Mouse (Mus musculus) hindbrain, embryonic 14.5 days (tissue): ENCODE results near the gene Npb. TPM values are rescaled to one million over a fixed set of nuclear protein-coding genes. Genes with fewer than 3 reads are reported as not detected.
A peak's percentile ranks its signal among the peaks of the same experiment; 100 is the strongest.

Experiments used
- ATAC-seq: fragments of 200-750 bp; cut with Nextera tagmentation; 2 replicates; pipeline ENCODE4 v1.8.0; 2017; ENCODE audit warnings: moderate number of reproducible peaks, mild to moderate bottlenecking, moderate TSS enrichment, moderate library complexity; ENCODE audit not compliant: low FRiP score
- DNase-seq: peaks from one replicate; pipeline ENCODE4 v3.0.0-alpha.2; 2015; ENCODE audit warnings: low spot score
- H3K27ac ChIP-seq: fragments of 300-500 bp; sonication (generic); 2 replicates; pipeline ENCODE4 v1.5.1; 2014; ENCODE audit warnings: mild to moderate bottlenecking, moderate library complexity
- H3K27me3 ChIP-seq: fragments of 300-500 bp; sonication (generic); 2 replicates; pipeline ENCODE4 v1.6.1; 2014; ENCODE audit warnings: mild to moderate bottlenecking, low read length, mixed read lengths; ENCODE audit not compliant: control insufficient read depth, insufficient read depth
- H3K36me3 ChIP-seq: fragments of 300-500 bp; sonication (generic); replicated peaks from 2 replicates; pipeline ENCODE4 v1.6.1; 2014; ENCODE audit not compliant: control insufficient read depth, insufficient read depth
- H3K4me1 ChIP-seq: fragments of 300-500 bp; sonication (generic); replicated peaks from 2 replicates; pipeline ENCODE4 v1.6.1; 2014; ENCODE audit warnings: antibody characterized with exemption, low read length, mixed read lengths; ENCODE audit not compliant: control insufficient read depth, insufficient read depth
- H3K4me2 ChIP-seq: fragments of 300-500 bp; sonication (generic); replicated peaks from 2 replicates; pipeline ENCODE4 v1.6.1; 2014; ENCODE audit warnings: mild to moderate bottlenecking, moderate library complexity
- H3K4me3 ChIP-seq: fragments of 300-500 bp; sonication (generic); replicated peaks from 2 replicates; pipeline ENCODE4 v1.5.1; 2014; ENCODE audit warnings: mild to moderate bottlenecking, low read length
- H3K9ac ChIP-seq: fragments of 300-500 bp; sonication (generic); 2 replicates; pipeline ENCODE4 v1.6.1; 2014
- H3K9me3 ChIP-seq: fragments of 300-500 bp; sonication (generic); 2 replicates; pipeline ENCODE4 v1.6.1; 2016; ENCODE audit warnings: low read length; ENCODE audit not compliant: control insufficient read depth
- WGBS: fragments of 180-500 bp; shearing (Covaris S2); extraction: QIAGEN DNeasy Blood & Tissue Kit; methylation state at CpG from one replicate; pipeline ENCODE4 v1.1.7; 2014; 5-methylcytosine and 5-hydroxymethylcytosine counted together
- polyA plus RNA-seq: library from polyadenylated mRNA; unstranded; fragments of >200 nt; fragmentation: Nextera tagmentation; extraction: Ambion mirVana; gene quantifications from 2 replicates; pipeline ENCODE4 v1.2.1, GENCODE M21; 2014

Npb gene
- polyA plus RNA-seq, 1 experiment from 2014 or later, result 0.83 TPM

GRCm38 (mm10) chr11:120618619-120619535 is 10.6 kb downstream of the Npb start:
- H3K9ac ChIP-seq, result no peak overlapping the region
- no peak overlapping the region for H3K4me3 ChIP-seq
- H3K27ac ChIP-seq, result 0 out of 2 replicates have a peak overlapping the region, but pooled peaks have one; percentile 4
- H3K9me3 ChIP-seq, result no peaks in the 10 kb centered on the region
- H3K36me3 ChIP-seq, result peaks cover 67% of the 10 kb centered on the region
- DNase-seq (no peak), ATAC-seq (no peak)
- H3K4me2 ChIP-seq, result no peak overlapping the region
- H3K27me3 ChIP-seq, result no peaks in the 10 kb centered on the region
- peaks cover 25% of the 10 kb centered on the region for H3K4me1 ChIP-seq
- 93% methylated on average over 25 of the region's 25 CpGs for WGBS

DNA sequence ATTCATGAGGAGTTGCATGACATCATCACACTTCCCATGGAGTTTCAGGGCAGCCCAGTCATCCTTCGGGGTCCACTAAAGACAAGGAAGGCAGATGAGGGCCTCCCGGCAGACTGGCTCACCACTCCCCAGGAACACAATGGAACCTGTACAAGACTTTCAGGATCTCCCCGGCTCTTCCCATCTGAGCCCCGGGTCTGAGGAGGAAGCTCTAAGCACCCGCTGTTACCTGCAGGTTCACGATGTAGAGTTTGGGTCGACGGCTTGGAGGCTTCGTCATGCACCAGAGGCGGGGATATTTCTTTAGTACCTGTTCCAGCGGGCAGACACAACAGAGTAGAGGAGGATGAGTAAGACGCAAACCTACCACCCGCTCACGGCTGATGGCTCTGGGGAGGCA is 11.9 kb downstream of the Npb start:
- no peak overlapping the region for H3K27ac ChIP-seq
- no peak overlapping the region for H3K4me2 ChIP-seq
- peaks cover 60% of the 10 kb centered on the region for H3K36me3 ChIP-seq
- H3K9me3 ChIP-seq, result no peaks in the 10 kb centered on the region
- no peak for DNase-seq
- peaks cover 33% of the 10 kb centered on the region for H3K4me1 ChIP-seq
- H3K9ac ChIP-seq, result no peak overlapping the region
- H3K27me3 ChIP-seq, result no peaks in the 10 kb centered on the region
- WGBS, result 95% methylated on average over 14 of the region's 14 CpGs
- no peak overlapping the region for H3K4me3 ChIP-seq
- no peak for ATAC-seq

- H3K4me2 ChIP-seq, result no peak overlapping the region
- peaks cover 20% of the 10 kb centered on the region for H3K4me1 ChIP-seq
- no peaks in the 10 kb centered on the region for H3K9me3 ChIP-seq
- ATAC-seq (no peak), DNase-seq (no peak)
- no peaks in the 10 kb centered on the region for H3K27me3 ChIP-seq
- H3K27ac ChIP-seq, result no peak overlapping the region
- H3K9ac ChIP-seq, result no peak overlapping the region
- H3K4me3 ChIP-seq, result no peak overlapping the region
- WGBS, result 92% methylated on average over 6 of the region's 6 CpGs
- peaks cover 66% of the 10 kb centered on the region for H3K36me3 ChIP-seq
Measured at GRCm38 (mm10) chr11:120622805-120623204, 14.5 kb downstream of the Npb start.

GRCm38 (mm10) chr11:120623961-120624679 is 15.8 kb downstream of the Npb start:
- 13% methylated on average over 28 of the region's 30 CpGs for WGBS
- Histone ChIP-seq H3K27ac (peak overlapping the region; percentile 66), H3K4me2 (peak overlapping the region; percentile 95), H3K9ac (peak overlapping the region; percentile 69), H3K4me3 (peak overlapping the region; percentile 76), H3K4me1 (peaks cover 20% of the 10 kb centered on the region), H3K27me3 (no peaks in the 10 kb centered on the region), H3K9me3 (no peaks in the 10 kb centered on the region), H3K36me3 (peaks cover 64% of the 10 kb centered on the region)
- no peak for ATAC-seq
- DNase-seq, result peak; percentile 45

- peak; percentile 81 for ATAC-seq
- peaks cover 26% of the 10 kb centered on the region for H3K4me1 ChIP-seq
- peak overlapping the region; percentile 95 for H3K4me2 ChIP-seq
- peak overlapping the region; percentile 76 for H3K4me3 ChIP-seq
- H3K9ac ChIP-seq, result peak overlapping the region; percentile 69
- H3K27me3 ChIP-seq, result no peaks in the 10 kb centered on the region
- H3K36me3 ChIP-seq, result peaks cover 63% of the 10 kb centered on the region
- WGBS, result under 1% methylated on average over 45 of the region's 53 CpGs
- H3K9me3 ChIP-seq, result no peaks in the 10 kb centered on the region
- H3K27ac ChIP-seq, result peak overlapping the region; percentile 66
- DNase-seq, result peak; percentile 83
Measured at GRCm38 (mm10) chr11:120624680-120625111, 16.4 kb downstream of the Npb start.

GRCm38 (mm10) chr11:120625152-120625775 is 17.0 kb downstream of the Npb start, which contains the start of gene Sirt7:
Sirt7 (minus strand) TSS chr11:120625240.
- Histone ChIP-seq H3K27ac (peak within 1 kb of the TSS; percentile 66), H3K9ac (peak within 1 kb of the TSS; percentile 69), H3K4me2 (peak within 1 kb of the TSS; percentile 95), H3K9me3 (no peaks in the 10 kb centered on the region), H3K36me3 (peaks cover 58% of the 10 kb centered on the region), H3K4me1 (peaks cover 31% of the 10 kb centered on the region), H3K4me3 (peak within 1 kb of the TSS; percentile 76), H3K27me3 (no peaks in the 10 kb centered on the region)
- ATAC-seq (peak; percentile 25; the same call in 1 of the 2 replicates), DNase-seq (no peak)
- WGBS, result 19% methylated on average over 5 of the region's 5 CpGs

GRCm38 (mm10) chr11:120626785-120627467 is 18.6 kb downstream of the Npb start:
- H3K9ac ChIP-seq, result no peak overlapping the region
- no peak overlapping the region for H3K4me2 ChIP-seq
- H3K9me3 ChIP-seq, result no peaks in the 10 kb centered on the region
- 93% methylated on average over 11 of the region's 11 CpGs for WGBS
- no peak overlapping the region for H3K4me3 ChIP-seq
- H3K27ac ChIP-seq, result no peak overlapping the region
- ATAC-seq (no peak), DNase-seq (no peak)
- H3K4me1 ChIP-seq, result peaks cover 46% of the 10 kb centered on the region
- peaks cover 41% of the 10 kb centered on the region for H3K36me3 ChIP-seq
- H3K27me3 ChIP-seq, result no peaks in the 10 kb centered on the region

GRCm38 (mm10) chr11:120627468-120628300 is 19.4 kb downstream of the Npb start:
- no peak overlapping the region for H3K4me2 ChIP-seq
- H3K9me3 ChIP-seq, result no peaks in the 10 kb centered on the region
- no peaks in the 10 kb centered on the region for H3K27me3 ChIP-seq
- H3K36me3 ChIP-seq, result peaks cover 35% of the 10 kb centered on the region
- ATAC-seq, result no peak
- no peak overlapping the region for H3K27ac ChIP-seq
- 84% methylated on average over 22 of the region's 22 CpGs for WGBS
- H3K4me1 ChIP-seq, result peaks cover 52% of the 10 kb centered on the region
- no peak for DNase-seq
- no peak overlapping the region for H3K4me3 ChIP-seq
- H3K9ac ChIP-seq, result no peak overlapping the region
